Mouse (Mus musculus): ENCODE results near the gene Piezo1. TPM values are rescaled to one million over a fixed set of nuclear protein-coding genes. Genes with fewer than 3 reads are reported as not detected.

Gene Piezo1
- total and polyA plus RNA-seq, 3 experiments, result 24.9 to 95.3 (median 79.4) TPM

DNA sequence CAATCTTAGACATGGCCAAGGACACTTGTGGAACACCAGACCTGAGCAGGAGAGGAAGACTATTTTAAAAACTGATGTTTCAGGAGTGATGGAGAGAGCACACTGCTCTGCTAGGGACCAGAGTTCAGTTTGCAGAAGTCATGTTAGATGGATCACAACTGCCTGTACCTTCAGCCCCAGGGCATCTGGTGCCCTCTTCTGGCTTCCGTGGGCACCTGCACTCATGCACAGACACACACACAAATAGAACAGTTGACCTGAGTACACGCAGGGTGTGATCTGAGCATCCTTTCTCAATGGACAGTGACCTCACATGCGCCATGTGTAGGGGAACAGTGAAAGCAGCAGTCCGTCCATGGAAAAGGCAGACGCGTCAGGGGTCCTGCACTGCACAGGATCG, 67.3 kb downstream of the Piezo1 start:
- no peak for TF ChIP-seq GATA1 (IDR thresholded peaks at IDR 0.05; ENCODE audit: borderline replicate concordance, low read length)
- TF ChIP-seq CTCF (IDR thresholded peaks at IDR 0.05; ENCODE audit: low read depth, low read length), result peak; percentile 28; the same call in 1 of the 2 replicates
- TF ChIP-seq TAL1 (conservative IDR thresholded peaks at IDR 0.05; ENCODE audit: low read depth, low read length), result no peak
- DNase-seq (ENCODE audit: low spot score) (no peak), ATAC-seq (ENCODE audit: extremely low read depth, insufficient number of reproducible peaks, low FRiP score, poor library complexity, severe bottlenecking) (no peak)
- Histone ChIP-seq H3K4me1 (ENCODE audit: insufficient read depth, low read depth, low read length) (peaks cover 52% of the 10 kb centered on the region), H3K27me3 (ENCODE audit: insufficient read depth, low read length) (no peaks in the 10 kb centered on the region), H3K4me3 (ENCODE audit: low read depth, low read length) (no peak overlapping the region), H3K9me3 (replicated peaks) (peaks cover 9% of the 10 kb centered on the region), H3K36me3 (replicated peaks) (peaks cover 99% of the 10 kb centered on the region)

DNA sequence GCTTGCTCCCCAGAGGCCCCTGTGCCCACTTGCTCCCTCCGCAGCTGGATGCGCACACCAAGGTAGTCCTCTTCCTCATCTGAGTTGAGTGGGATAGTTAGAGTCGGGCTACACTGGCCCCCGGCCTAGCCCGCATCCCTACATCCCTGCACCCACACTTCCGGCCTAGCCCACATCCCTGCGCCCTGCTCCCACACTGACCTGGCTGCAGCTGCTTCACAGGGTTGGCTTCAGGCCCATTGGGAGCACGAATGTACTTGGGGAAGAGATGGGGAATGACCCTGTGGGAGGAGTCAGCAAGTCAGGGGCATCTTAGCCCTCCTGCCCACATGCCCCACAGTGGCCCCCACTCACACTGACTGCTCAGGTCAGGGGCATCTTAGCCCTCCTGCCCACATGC, 68.7 kb downstream of the Piezo1 start:
- DNase-seq (ENCODE audit: low spot score) (no peak), ATAC-seq (ENCODE audit: extremely low read depth, insufficient number of reproducible peaks, low FRiP score, poor library complexity, severe bottlenecking) (no peak)
- H3K4me3 ChIP-seq (ENCODE audit: low read depth, low read length), result no peak overlapping the region
- TF ChIP-seq CTCF (IDR thresholded peaks at IDR 0.05; ENCODE audit: low read depth, low read length) (no peak), POLR2AphosphoS5 (IDR thresholded peaks at IDR 0.05; ENCODE audit: insufficient replicate concordance, low read depth, low read length) (no peak), GATA1 (IDR thresholded peaks at IDR 0.05; ENCODE audit: borderline replicate concordance, low read length) (no peak), TAL1 (conservative IDR thresholded peaks at IDR 0.05; ENCODE audit: low read depth, low read length) (no peak), GATA2 (IDR thresholded peaks at IDR 0.05; ENCODE audit: borderline replicate concordance, low read depth, low read length) (no peak)
- H3K4me1 ChIP-seq (ENCODE audit: insufficient read depth, low read depth, low read length), result peaks cover 63% of the 10 kb centered on the region
- H3K9me3 ChIP-seq (replicated peaks), result peaks cover 9% of the 10 kb centered on the region
- peaks cover 99% of the 10 kb centered on the region for H3K36me3 ChIP-seq (replicated peaks)
- H3K27me3 ChIP-seq (ENCODE audit: insufficient read depth, low read length), result no peaks in the 10 kb centered on the region

DNA sequence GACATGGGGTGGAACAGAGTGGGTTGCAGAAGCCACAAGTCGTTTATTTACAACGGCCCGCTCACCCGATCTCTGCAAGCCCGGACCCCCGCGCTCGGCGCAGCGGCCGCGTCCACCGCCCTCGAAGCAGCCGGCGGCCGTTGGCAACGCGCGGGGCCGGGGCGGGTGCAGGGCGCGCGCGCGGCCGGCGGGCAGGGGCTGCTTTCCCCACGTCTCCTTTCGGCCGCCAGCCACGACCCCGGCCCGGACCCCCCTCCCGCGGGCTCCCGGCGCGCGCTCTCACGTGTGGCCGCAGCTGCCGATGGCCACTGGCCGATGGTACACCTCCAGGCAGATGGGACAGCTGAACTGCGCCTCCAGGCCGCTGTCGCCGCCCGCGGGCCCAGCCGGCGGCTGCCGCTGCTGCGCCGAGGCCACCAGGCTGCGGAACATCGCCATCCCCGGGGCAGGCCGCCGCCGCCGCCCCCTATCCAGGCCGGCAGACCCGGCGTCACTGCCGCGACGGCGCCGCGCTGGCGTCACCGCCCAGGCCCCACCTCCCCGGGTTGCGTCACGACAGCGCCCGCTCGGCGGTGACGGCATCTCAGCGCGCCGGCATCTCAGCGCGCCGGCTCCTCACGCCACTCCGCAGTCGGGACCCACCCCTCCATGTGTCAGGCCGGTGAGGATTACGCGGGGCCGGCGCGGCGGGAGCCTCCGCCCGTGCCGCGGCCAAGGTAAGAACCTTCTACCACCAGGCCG, 75.4 kb downstream of the Piezo1 start, which contains the start of the genes Rnf166 and Ctu2:
Gene Rnf166 (minus strand): TSS at position 485 of the 741 bp plus-strand sequence.
Gene Ctu2 (plus strand): TSS at position 564 of the 741 bp plus-strand sequence.
- Histone ChIP-seq H3K36me3 (replicated peaks) (peaks cover 72% of the 10 kb centered on the region), H3K9me3 (replicated peaks) (no peaks in the 10 kb centered on the region), H3K4me3 (ENCODE audit: low read depth, low read length) (peak within 1 kb of the TSS; percentile 96), H3K27me3 (ENCODE audit: insufficient read depth, low read length) (no peaks in the 10 kb centered on the region), H3K4me1 (ENCODE audit: insufficient read depth, low read depth, low read length) (peaks cover 57% of the 10 kb centered on the region)
- TF ChIP-seq TAL1 (conservative IDR thresholded peaks at IDR 0.05; ENCODE audit: low read depth, low read length), result no peak
- TF ChIP-seq GATA2 (IDR thresholded peaks at IDR 0.05; ENCODE audit: borderline replicate concordance, low read depth, low read length), result no peak
- TF ChIP-seq GATA1 (IDR thresholded peaks at IDR 0.05; ENCODE audit: borderline replicate concordance, low read length), result no peak
- no peak for TF ChIP-seq CTCF (IDR thresholded peaks at IDR 0.05; ENCODE audit: low read depth, low read length)
- no peak for TF ChIP-seq POLR2AphosphoS5 (IDR thresholded peaks at IDR 0.05; ENCODE audit: insufficient replicate concordance, low read depth, low read length)
- DNase-seq (ENCODE audit: low spot score) (peak; percentile 90), ATAC-seq (ENCODE audit: extremely low read depth, insufficient number of reproducible peaks, low FRiP score, poor library complexity, severe bottlenecking) (peak; percentile 50; the same call in 1 of the 2 replicates)

DNA sequence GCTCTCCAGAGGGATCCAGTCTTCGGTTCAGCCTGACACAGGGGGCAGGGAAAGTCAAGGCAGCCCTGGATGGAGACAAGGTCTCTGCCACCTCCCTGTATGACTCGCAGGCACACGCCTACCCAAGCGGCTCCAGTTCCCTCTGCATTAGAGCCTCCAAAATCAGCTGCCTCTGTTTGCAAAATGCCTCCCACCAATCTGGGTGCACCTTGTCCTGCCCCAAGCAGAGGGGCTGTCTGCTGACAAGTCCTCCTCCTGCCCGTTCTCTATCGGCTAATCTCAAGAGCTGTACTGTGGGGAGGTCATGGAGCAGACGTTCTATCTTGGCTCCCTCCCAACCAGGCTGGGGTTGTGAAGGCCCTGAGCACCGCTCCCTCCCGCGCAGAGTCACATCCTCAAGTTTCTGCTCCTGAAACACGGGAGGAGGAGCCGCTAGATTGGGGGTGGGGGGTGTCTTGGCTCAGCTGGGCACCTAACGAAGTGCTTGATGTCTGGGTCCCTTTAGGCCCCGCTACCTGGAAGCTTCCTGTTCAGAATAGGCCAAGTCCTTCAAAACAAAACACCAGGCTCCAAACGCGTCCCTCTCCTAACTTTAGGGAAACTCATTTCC, 76.1 kb downstream of the Piezo1 start:
- DNase-seq (ENCODE audit: low spot score), result peak; percentile 37
- peaks cover 57% of the 10 kb centered on the region for H3K4me1 ChIP-seq (ENCODE audit: insufficient read depth, low read depth, low read length)
- peak overlapping the region; percentile 96 for H3K4me3 ChIP-seq (ENCODE audit: low read depth, low read length)
- no peaks in the 10 kb centered on the region for H3K9me3 ChIP-seq (replicated peaks)
- no peak for TF ChIP-seq TAL1 (conservative IDR thresholded peaks at IDR 0.05; ENCODE audit: low read depth, low read length)
- TF ChIP-seq CTCF (IDR thresholded peaks at IDR 0.05; ENCODE audit: low read depth, low read length), result no peak
- no peak for TF ChIP-seq POLR2AphosphoS5 (IDR thresholded peaks at IDR 0.05; ENCODE audit: insufficient replicate concordance, low read depth, low read length)
- no peak for TF ChIP-seq GATA2 (IDR thresholded peaks at IDR 0.05; ENCODE audit: borderline replicate concordance, low read depth, low read length)
- TF ChIP-seq GATA1 (IDR thresholded peaks at IDR 0.05; ENCODE audit: borderline replicate concordance, low read length), result no peak
- H3K27me3 ChIP-seq (ENCODE audit: insufficient read depth, low read length), result no peaks in the 10 kb centered on the region
- 0 out of 2 replicates have a peak, but pooled peaks have one; percentile 18 for ATAC-seq (ENCODE audit: extremely low read depth, insufficient number of reproducible peaks, low FRiP score, poor library complexity, severe bottlenecking)
- peaks cover 73% of the 10 kb centered on the region for H3K36me3 ChIP-seq (replicated peaks)

DNA sequence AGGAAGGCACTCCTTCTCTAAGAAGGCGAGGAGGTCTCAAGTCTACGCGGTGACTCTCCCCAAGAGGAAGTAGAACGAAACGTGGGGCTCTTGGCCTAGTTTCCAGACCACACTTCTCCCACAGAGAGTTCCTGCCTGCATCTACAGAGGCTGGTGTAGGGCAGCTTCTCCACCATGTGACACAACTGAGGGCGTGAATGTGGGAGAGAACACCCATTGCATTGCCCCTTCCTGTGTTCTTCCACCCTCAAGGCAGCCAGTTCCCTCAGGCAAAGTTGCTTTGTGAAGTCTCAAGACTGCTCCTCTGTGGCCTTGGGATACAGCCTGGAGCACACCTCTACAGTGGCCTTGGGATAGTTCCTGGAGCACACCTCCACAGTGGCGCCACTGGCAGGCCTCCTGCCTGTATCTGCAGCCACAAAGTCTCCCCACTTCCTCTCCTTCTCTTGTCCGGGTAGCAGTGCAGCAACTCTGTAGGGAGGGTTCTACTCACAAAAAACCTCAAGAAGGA, 77.2 kb downstream of the Piezo1 start:
- peaks cover 73% of the 10 kb centered on the region for H3K36me3 ChIP-seq (replicated peaks)
- TF ChIP-seq CTCF (IDR thresholded peaks at IDR 0.05; ENCODE audit: low read depth, low read length) (no peak), GATA2 (IDR thresholded peaks at IDR 0.05; ENCODE audit: borderline replicate concordance, low read depth, low read length) (no peak), POLR2AphosphoS5 (IDR thresholded peaks at IDR 0.05; ENCODE audit: insufficient replicate concordance, low read depth, low read length) (no peak), TAL1 (conservative IDR thresholded peaks at IDR 0.05; ENCODE audit: low read depth, low read length) (no peak), GATA1 (IDR thresholded peaks at IDR 0.05; ENCODE audit: borderline replicate concordance, low read length) (no peak)
- ATAC-seq (ENCODE audit: extremely low read depth, insufficient number of reproducible peaks, low FRiP score, poor library complexity, severe bottlenecking), result no peak
- peak overlapping the region; percentile 96; the same call in 1 of the 2 replicates for H3K4me3 ChIP-seq (ENCODE audit: low read depth, low read length)
- no peaks in the 10 kb centered on the region for H3K27me3 ChIP-seq (ENCODE audit: insufficient read depth, low read length)
- no peak for DNase-seq (ENCODE audit: low spot score)
- no peaks in the 10 kb centered on the region for H3K9me3 ChIP-seq (replicated peaks)
- peaks cover 46% of the 10 kb centered on the region for H3K4me1 ChIP-seq (ENCODE audit: insufficient read depth, low read depth, low read length)

DNA sequence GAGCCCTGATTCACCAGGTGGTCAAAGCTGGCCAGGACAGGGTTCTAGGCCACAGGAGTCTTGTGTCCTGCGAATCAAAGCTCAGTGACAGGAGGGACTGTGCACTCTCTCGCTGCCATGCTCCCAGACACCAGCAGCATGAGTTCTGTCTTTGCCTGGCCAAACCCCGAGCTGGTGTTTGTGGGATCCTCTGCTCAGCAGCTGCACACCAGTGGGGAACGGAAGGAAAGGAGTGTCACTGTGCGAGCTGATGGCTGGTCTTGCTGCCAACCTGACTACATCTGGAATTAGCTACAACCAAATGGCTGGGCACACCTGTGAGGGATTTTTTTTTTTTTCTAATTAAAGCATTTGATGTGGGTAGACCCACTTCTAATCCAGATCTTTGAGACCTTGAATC, 80.4 kb downstream of the Piezo1 start:
- Histone ChIP-seq H3K4me1 (ENCODE audit: insufficient read depth, low read depth, low read length) (peaks cover 29% of the 10 kb centered on the region), H3K4me3 (ENCODE audit: low read depth, low read length) (no peak overlapping the region), H3K27me3 (ENCODE audit: insufficient read depth, low read length) (no peaks in the 10 kb centered on the region; the same call in 1 of the 2 replicates), H3K9me3 (replicated peaks) (no peaks in the 10 kb centered on the region), H3K36me3 (replicated peaks) (peaks cover 81% of the 10 kb centered on the region)
- ATAC-seq (ENCODE audit: extremely low read depth, insufficient number of reproducible peaks, low FRiP score, poor library complexity, severe bottlenecking) (no peak), DNase-seq (ENCODE audit: low spot score) (no peak)
- no peak for TF ChIP-seq GATA1 (IDR thresholded peaks at IDR 0.05; ENCODE audit: borderline replicate concordance, low read length)
- no peak for TF ChIP-seq POLR2AphosphoS5 (IDR thresholded peaks at IDR 0.05; ENCODE audit: insufficient replicate concordance, low read depth, low read length)
- no peak for TF ChIP-seq GATA2 (IDR thresholded peaks at IDR 0.05; ENCODE audit: borderline replicate concordance, low read depth, low read length)
- TF ChIP-seq TAL1 (conservative IDR thresholded peaks at IDR 0.05; ENCODE audit: low read depth, low read length), result no peak
- TF ChIP-seq CTCF (IDR thresholded peaks at IDR 0.05; ENCODE audit: low read depth, low read length), result no peak

Measured in G1E (cell line).